Mouse (Mus musculus) small intestine, adult 2 months (tissue): Measurements from ENCODE around the gene Emc10. TPM values are rescaled to one million over a fixed set of nuclear protein-coding genes. Genes with fewer than 3 reads are reported as not detected.

ENCODE experiments used
- H3K27ac ChIP-seq: fragments of 200-500 bp; 2 replicates; pipeline ENCODE4 v1.5.1; 2012; ENCODE audit warnings: low read depth, low read length, control low read depth, inconsistent platforms; ENCODE audit not compliant: insufficient read depth
- H3K27me3 ChIP-seq: fragments of 200-500 bp; 2 replicates; pipeline ENCODE4 v1.6.1; 2012; ENCODE audit warnings: mild to moderate bottlenecking, moderate library complexity, low read length, inconsistent platforms; ENCODE audit not compliant: control insufficient read depth, insufficient read depth
- H3K36me3 ChIP-seq: fragments of 200-500 bp; 2 replicates; pipeline ENCODE4 v1.6.1; 2012; ENCODE audit warnings: mild to moderate bottlenecking, low read length, control low read depth, inconsistent platforms; ENCODE audit not compliant: control insufficient read depth, insufficient read depth
- H3K4me1 ChIP-seq: fragments of 200-500 bp; 2 replicates; pipeline ENCODE4 v1.6.1; 2012; ENCODE audit warnings: low read length, inconsistent platforms, mixed read lengths; ENCODE audit not compliant: control insufficient read depth, insufficient read depth, insufficient read length
- H3K4me3 ChIP-seq: fragments of 200-500 bp; 2 replicates; pipeline ENCODE4 v1.5.1; 2012; ENCODE audit warnings: low read depth, mild to moderate bottlenecking, control low read depth, inconsistent platforms, low read length, moderate library complexity
- CTCF ChIP-seq: fragments of 200-500 bp; IDR thresholded peaks from 2 replicates; pipeline ENCODE4 v1.5.1; 2012; ENCODE audit warnings: low read depth, mild to moderate bottlenecking, control low read depth, inconsistent platforms, low read length, moderate library complexity, mixed read lengths; ENCODE audit not compliant: insufficient replicate concordance, insufficient read length; ENCODE audit errors: extremely low read depth
- POLR2A ChIP-seq: fragments of 200-500 bp; IDR thresholded peaks from 2 replicates; pipeline ENCODE4 v1.6.1; 2012; ENCODE audit warnings: low read depth, mild to moderate bottlenecking, control low read depth, inconsistent platforms, low read length, moderate library complexity
- WGBS: fragments of 180-500 bp; shearing (Covaris S2); methylation state at CpG from one replicate; pipeline ENCODE4 v1.1.7; 2018; 5-methylcytosine and 5-hydroxymethylcytosine counted together
- polyA plus RNA-seq: library from polyadenylated mRNA; depleted of rRNA; stranded (reverse); fragments of >200 nt; gene quantifications from 2 replicates; pipeline ENCODE4 v1.2.3, GENCODE M21; 2012; rRNA removed

Emc10 gene
- polyA plus RNA-seq: 157 and 256 TPM in 2 replicates

- H3K27ac ChIP-seq: peak within 1 kb of the TSS; percentile 86
- peaks cover 11% of the 10 kb centered on the region for H3K36me3 ChIP-seq
- no peaks in the 10 kb centered on the region for H3K27me3 ChIP-seq
- peak within 1 kb of the TSS; percentile 92 for H3K4me3 ChIP-seq
- WGBS: under 1% methylated on average over 58 of the region's 58 CpGs
- TF ChIP-seq CTCF: peak; percentile 15; the same call in 1 of the 2 replicates
- no peak; the same call in 1 of the 2 replicates for TF ChIP-seq POLR2A
- H3K4me1 ChIP-seq: peaks cover 2% of the 10 kb centered on the region
These were observed at the start of gene Emc10, which contains the start of gene Fam71e1 for GRCm38 (mm10) chr7:44495992-44496770. Emc10 (minus strand) TSS chr7:44496529. Fam71e1 (plus strand) TSS chr7:44496581.

- WGBS: 82% methylated on average over 12 of the region's 12 CpGs
- no peaks in the 10 kb centered on the region for H3K27me3 ChIP-seq
- H3K4me3 ChIP-seq: no peak overlapping the region
- TF ChIP-seq CTCF: no peak
- TF ChIP-seq POLR2A: no peak
- no peak overlapping the region for H3K27ac ChIP-seq
- peaks cover 26% of the 10 kb centered on the region for H3K36me3 ChIP-seq
- H3K4me1 ChIP-seq: peaks cover 6% of the 10 kb centered on the region; the same call in 1 of the 2 replicates
These were observed 46.7 kb upstream of the Emc10 start for GRCm38 (mm10) chr7:44543071-44543470.

GRCm38 (mm10) chr7:44542555-44542954 lies 46.2 kb upstream of the Emc10 start:
- Histone ChIP-seq H3K4me1 (peaks cover under 1% of the 10 kb centered on the region; the same call in 1 of the 2 replicates), H3K27ac (no peak overlapping the region)
- WGBS: 90% methylated on average over 11 of the region's 11 CpGs

GRCm38 (mm10) chr7:44538756-44539624 lies 42.7 kb upstream of the Emc10 start:
- TF ChIP-seq POLR2A (no peak), CTCF (no peak)
- H3K36me3 ChIP-seq: peaks cover 31% of the 10 kb centered on the region
- no peaks in the 10 kb centered on the region for H3K27me3 ChIP-seq
- H3K4me3 ChIP-seq: no peak overlapping the region
- H3K4me1 ChIP-seq: no peaks in the 10 kb centered on the region
- no peak overlapping the region for H3K27ac ChIP-seq
- 93% methylated on average over 41 of the region's 41 CpGs for WGBS

More at GRCm38 (mm10) chr7:44542555-44542954, 46.2 kb upstream of the Emc10 start:
- no peaks in the 10 kb centered on the region for H3K27me3 ChIP-seq
- peaks cover 26% of the 10 kb centered on the region for H3K36me3 ChIP-seq
- TF ChIP-seq POLR2A (no peak), CTCF (no peak)
- H3K4me3 ChIP-seq: no peak overlapping the region

- TF ChIP-seq POLR2A (no peak), CTCF (no peak)
- WGBS: 92% methylated on average over 13 of the region's 13 CpGs
- peaks cover 31% of the 10 kb centered on the region for H3K36me3 ChIP-seq
These were observed 41.2 kb upstream of the Emc10 start for GRCm38 (mm10) chr7:44537496-44537895.

GRCm38 (mm10) chr7:44537009-44537408 lies 40.7 kb upstream of the Emc10 start:
- no peak for TF ChIP-seq CTCF
- no peak for TF ChIP-seq POLR2A
- peaks cover 31% of the 10 kb centered on the region for H3K36me3 ChIP-seq
- H3K4me1 ChIP-seq: peaks cover 5% of the 10 kb centered on the region; the same call in 1 of the 2 replicates
- 79% methylated on average over 7 of the region's 7 CpGs for WGBS
- no peak overlapping the region for H3K27ac ChIP-seq
- H3K27me3 ChIP-seq: no peaks in the 10 kb centered on the region
- H3K4me3 ChIP-seq: no peak overlapping the region

More at GRCm38 (mm10) chr7:44537496-44537895, 41.2 kb upstream of the Emc10 start:
- Histone ChIP-seq H3K27ac (no peak overlapping the region), H3K4me1 (peaks cover 3% of the 10 kb centered on the region; the same call in 1 of the 2 replicates), H3K4me3 (no peak overlapping the region), H3K27me3 (no peaks in the 10 kb centered on the region)
